Mouse (Mus musculus): ENCODE measurements around the gene Klf9. TPM values are rescaled to one million over a fixed set of nuclear protein-coding genes. Genes with fewer than 3 reads are reported as not detected.

The Klf9 gene
- polyA plus RNA-seq, 1 experiment from 2014 or later: 1.2 TPM

- WGBS: 29% methylated on average over 11 of the region's 11 CpGs
- Histone ChIP-seq H3K27me3 (ENCODE audit: control insufficient read depth, insufficient read depth, low read length) (no peaks in the 10 kb centered on the region), H3K4me1 (ENCODE audit: control insufficient read depth, insufficient read depth, low read length) (peaks cover 3% of the 10 kb centered on the region; the same call in 1 of the 2 replicates), H3K9me3 (ENCODE audit: control insufficient read depth, low read length) (no peaks in the 10 kb centered on the region), H3K4me2 (ENCODE audit: low read depth, severe bottlenecking) (no peak overlapping the region), H3K27ac (replicated peaks; ENCODE audit: low read depth, low read length) (no peak overlapping the region), H3K9ac (ENCODE audit: low read length) (no peak overlapping the region), H3K36me3 (ENCODE audit: control insufficient read depth, insufficient read depth, low read length) (no peaks in the 10 kb centered on the region), H3K4me3 (ENCODE audit: low read depth, low read length) (no peak overlapping the region)
- ATAC-seq (ENCODE audit: insufficient number of reproducible peaks, low FRiP score, low TSS enrichment, low read depth) (no peak; the same call in 1 of the 2 replicates), DNase-seq (ENCODE audit: low spot score) (peak; percentile 45)
Observed at GRCm38 (mm10) chr19:23151651-23152070, 10.6 kb downstream of the Klf9 start.

GRCm38 (mm10) chr19:23152201-23152640, 11.2 kb downstream of the Klf9 start:
- Histone ChIP-seq H3K9me3 (ENCODE audit: control insufficient read depth, low read length) (no peaks in the 10 kb centered on the region), H3K9ac (ENCODE audit: low read length) (no peak overlapping the region), H3K4me2 (ENCODE audit: low read depth, severe bottlenecking) (no peak overlapping the region), H3K4me3 (ENCODE audit: low read depth, low read length) (no peak overlapping the region), H3K27me3 (ENCODE audit: control insufficient read depth, insufficient read depth, low read length) (no peaks in the 10 kb centered on the region), H3K27ac (replicated peaks; ENCODE audit: low read depth, low read length) (no peak overlapping the region), H3K36me3 (ENCODE audit: control insufficient read depth, insufficient read depth, low read length) (no peaks in the 10 kb centered on the region), H3K4me1 (ENCODE audit: control insufficient read depth, insufficient read depth, low read length) (peaks cover 3% of the 10 kb centered on the region; the same call in 1 of the 2 replicates)
- ATAC-seq (ENCODE audit: insufficient number of reproducible peaks, low FRiP score, low TSS enrichment, low read depth) (no peak), DNase-seq (ENCODE audit: low spot score) (no peak)
- 40% methylated on average over 4 of the region's 4 CpGs for WGBS

GRCm38 (mm10) chr19:23152771-23153605, 12.0 kb downstream of the Klf9 start:
- peaks cover 3% of the 10 kb centered on the region; the same call in 1 of the 2 replicates for H3K4me1 ChIP-seq (ENCODE audit: control insufficient read depth, insufficient read depth, low read length)
- DNase-seq (ENCODE audit: low spot score) (no peak), ATAC-seq (ENCODE audit: insufficient number of reproducible peaks, low FRiP score, low TSS enrichment, low read depth) (no peak)
- H3K36me3 ChIP-seq (ENCODE audit: control insufficient read depth, insufficient read depth, low read length): no peaks in the 10 kb centered on the region
- H3K4me2 ChIP-seq (ENCODE audit: low read depth, severe bottlenecking): no peak overlapping the region
- H3K27ac ChIP-seq (replicated peaks; ENCODE audit: low read depth, low read length): no peak overlapping the region
- H3K4me3 ChIP-seq (ENCODE audit: low read depth, low read length): no peak overlapping the region
- H3K9ac ChIP-seq (ENCODE audit: low read length): no peak overlapping the region
- WGBS: 62% methylated on average over 25 of the region's 25 CpGs
- no peaks in the 10 kb centered on the region for H3K27me3 ChIP-seq (ENCODE audit: control insufficient read depth, insufficient read depth, low read length)
- H3K9me3 ChIP-seq (ENCODE audit: control insufficient read depth, low read length): no peaks in the 10 kb centered on the region

- no peak overlapping the region for H3K9ac ChIP-seq (ENCODE audit: low read length)
- ATAC-seq (ENCODE audit: insufficient number of reproducible peaks, low FRiP score, low TSS enrichment, low read depth) (no peak), DNase-seq (ENCODE audit: low spot score) (no peak)
- H3K36me3 ChIP-seq (ENCODE audit: control insufficient read depth, insufficient read depth, low read length): no peaks in the 10 kb centered on the region
- WGBS: 71% methylated on average over 5 of the region's 5 CpGs
- no peak overlapping the region for H3K27ac ChIP-seq (replicated peaks; ENCODE audit: low read depth, low read length)
- H3K4me1 ChIP-seq (ENCODE audit: control insufficient read depth, insufficient read depth, low read length): peaks cover 3% of the 10 kb centered on the region; the same call in 1 of the 2 replicates
- no peak overlapping the region for H3K4me3 ChIP-seq (ENCODE audit: low read depth, low read length)
- H3K9me3 ChIP-seq (ENCODE audit: control insufficient read depth, low read length): no peaks in the 10 kb centered on the region
- H3K4me2 ChIP-seq (ENCODE audit: low read depth, severe bottlenecking): no peak overlapping the region
- no peaks in the 10 kb centered on the region for H3K27me3 ChIP-seq (ENCODE audit: control insufficient read depth, insufficient read depth, low read length)
Observed at GRCm38 (mm10) chr19:23153606-23154127, 12.6 kb downstream of the Klf9 start.

- Histone ChIP-seq H3K27me3 (ENCODE audit: control insufficient read depth, insufficient read depth, low read length) (no peaks in the 10 kb centered on the region), H3K9me3 (ENCODE audit: control insufficient read depth, low read length) (no peaks in the 10 kb centered on the region), H3K4me2 (ENCODE audit: low read depth, severe bottlenecking) (no peak overlapping the region), H3K4me1 (ENCODE audit: control insufficient read depth, insufficient read depth, low read length) (0 out of 2 replicates have a peak, but pooled peaks cover 3% of the 10 kb centered on the region), H3K4me3 (ENCODE audit: low read depth, low read length) (no peak overlapping the region), H3K9ac (ENCODE audit: low read length) (no peak overlapping the region), H3K27ac (replicated peaks; ENCODE audit: low read depth, low read length) (peak overlapping the region; percentile 60), H3K36me3 (ENCODE audit: control insufficient read depth, insufficient read depth, low read length) (no peaks in the 10 kb centered on the region)
- ATAC-seq (ENCODE audit: insufficient number of reproducible peaks, low FRiP score, low TSS enrichment, low read depth) (no peak), DNase-seq (ENCODE audit: low spot score) (peak; percentile 43)
- 48% methylated on average over 10 of the region's 10 CpGs for WGBS
Observed at GRCm38 (mm10) chr19:23159780-23160395, 18.9 kb downstream of the Klf9 start.

- DNase-seq (ENCODE audit: low spot score) (peak; percentile 33), ATAC-seq (ENCODE audit: insufficient number of reproducible peaks, low FRiP score, low TSS enrichment, low read depth) (no peak)
- H3K4me3 ChIP-seq (ENCODE audit: low read depth, low read length): no peak overlapping the region
- no peaks in the 10 kb centered on the region for H3K36me3 ChIP-seq (ENCODE audit: control insufficient read depth, insufficient read depth, low read length)
- no peaks in the 10 kb centered on the region for H3K9me3 ChIP-seq (ENCODE audit: control insufficient read depth, low read length)
- no peaks in the 10 kb centered on the region for H3K27me3 ChIP-seq (ENCODE audit: control insufficient read depth, insufficient read depth, low read length)
- H3K27ac ChIP-seq (replicated peaks; ENCODE audit: low read depth, low read length): no peak overlapping the region
- WGBS: 36% methylated on average over 8 of the region's 8 CpGs
- 0 out of 2 replicates have a peak, but pooled peaks cover 3% of the 10 kb centered on the region for H3K4me1 ChIP-seq (ENCODE audit: control insufficient read depth, insufficient read depth, low read length)
- no peak overlapping the region for H3K4me2 ChIP-seq (ENCODE audit: low read depth, severe bottlenecking)
- H3K9ac ChIP-seq (ENCODE audit: low read length): no peak overlapping the region
Observed at GRCm38 (mm10) chr19:23162387-23162809, 21.4 kb downstream of the Klf9 start.

- Histone ChIP-seq H3K4me2 (ENCODE audit: low read depth, severe bottlenecking) (no peak overlapping the region), H3K27ac (replicated peaks; ENCODE audit: low read depth, low read length) (no peak overlapping the region), H3K9ac (ENCODE audit: low read length) (no peak overlapping the region), H3K27me3 (ENCODE audit: control insufficient read depth, insufficient read depth, low read length) (no peaks in the 10 kb centered on the region), H3K36me3 (ENCODE audit: control insufficient read depth, insufficient read depth, low read length) (no peaks in the 10 kb centered on the region), H3K9me3 (ENCODE audit: control insufficient read depth, low read length) (no peaks in the 10 kb centered on the region), H3K4me1 (ENCODE audit: control insufficient read depth, insufficient read depth, low read length) (0 out of 2 replicates have a peak, but pooled peaks cover 3% of the 10 kb centered on the region), H3K4me3 (ENCODE audit: low read depth, low read length) (no peak overlapping the region)
- WGBS: 67% methylated on average over 6 of the region's 6 CpGs
- ATAC-seq (ENCODE audit: insufficient number of reproducible peaks, low FRiP score, low TSS enrichment, low read depth) (no peak), DNase-seq (ENCODE audit: low spot score) (no peak)
Observed at GRCm38 (mm10) chr19:23162877-23163276, 21.9 kb downstream of the Klf9 start.

GRCm38 (mm10) chr19:23163361-23163760, 22.3 kb downstream of the Klf9 start:
- H3K9ac ChIP-seq (ENCODE audit: low read length): no peak overlapping the region
- ATAC-seq (ENCODE audit: insufficient number of reproducible peaks, low FRiP score, low TSS enrichment, low read depth) (no peak), DNase-seq (ENCODE audit: low spot score) (no peak)
- H3K27ac ChIP-seq (replicated peaks; ENCODE audit: low read depth, low read length): no peak overlapping the region
- H3K27me3 ChIP-seq (ENCODE audit: control insufficient read depth, insufficient read depth, low read length): no peaks in the 10 kb centered on the region
- no peak overlapping the region for H3K4me3 ChIP-seq (ENCODE audit: low read depth, low read length)
- no peaks in the 10 kb centered on the region for H3K9me3 ChIP-seq (ENCODE audit: control insufficient read depth, low read length)
- 0 out of 2 replicates have a peak, but pooled peaks cover 3% of the 10 kb centered on the region for H3K4me1 ChIP-seq (ENCODE audit: control insufficient read depth, insufficient read depth, low read length)
- H3K36me3 ChIP-seq (ENCODE audit: control insufficient read depth, insufficient read depth, low read length): no peaks in the 10 kb centered on the region
- H3K4me2 ChIP-seq (ENCODE audit: low read depth, severe bottlenecking): no peak overlapping the region
- WGBS: 46% methylated on average over 3 of the region's 3 CpGs

Measured in limb, embryonic 11.5 days (tissue).